Mouse (Mus musculus): Measurements from ENCODE around the gene Lad1. TPM values are rescaled to one million over a fixed set of nuclear protein-coding genes. Genes with fewer than 3 reads are reported as not detected.
A peak's percentile ranks its signal among the peaks of the same experiment; 100 is the strongest.

Lad1 gene
- total RNA-seq, 4 experiments from 2014 or later, result not detected

DNA sequence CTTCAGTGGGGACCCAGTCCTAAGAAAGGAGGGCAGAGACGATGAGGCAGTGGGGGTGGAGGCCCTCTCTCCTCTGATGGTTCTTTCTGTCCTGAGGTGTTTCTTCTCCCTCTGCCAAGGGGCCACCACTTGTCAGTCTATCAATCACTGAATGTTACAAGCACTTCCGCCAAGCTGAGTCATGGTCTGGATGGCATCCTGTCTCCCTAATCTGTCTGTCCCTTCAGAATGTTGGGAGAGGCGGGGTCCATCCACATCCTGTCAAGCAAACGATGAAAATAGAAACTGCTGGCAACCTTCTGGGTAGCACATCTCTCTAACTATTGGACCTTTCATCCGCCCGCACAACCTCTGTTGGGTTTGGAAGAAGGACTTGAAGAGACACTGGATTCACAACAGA is 26.1 kb downstream of the Lad1 start:
- no peak for DNase-seq (ENCODE audit: low spot score in 2 of 2)

DNA sequence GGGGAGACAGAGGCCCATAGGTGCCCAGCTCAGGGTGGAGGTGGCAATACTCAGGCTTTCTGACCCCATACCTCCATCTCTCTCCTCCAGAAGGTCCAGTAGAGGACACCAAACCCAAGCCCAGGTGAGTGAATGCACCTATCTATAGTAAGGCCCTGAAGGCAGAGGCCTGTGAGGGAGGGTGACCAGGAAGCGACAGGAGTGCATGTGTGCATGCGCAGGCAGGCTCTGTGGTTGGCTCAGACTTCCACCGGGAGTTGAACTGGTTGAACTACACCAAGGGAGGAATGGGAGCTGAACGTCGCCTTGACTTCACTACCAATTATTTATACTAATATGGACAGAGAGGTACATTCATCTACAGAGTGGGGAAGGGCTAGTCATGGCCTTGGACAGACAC is 28.2 kb downstream of the Lad1 start:
- no peak for DNase-seq (ENCODE audit: low spot score in 2 of 2)

DNA sequence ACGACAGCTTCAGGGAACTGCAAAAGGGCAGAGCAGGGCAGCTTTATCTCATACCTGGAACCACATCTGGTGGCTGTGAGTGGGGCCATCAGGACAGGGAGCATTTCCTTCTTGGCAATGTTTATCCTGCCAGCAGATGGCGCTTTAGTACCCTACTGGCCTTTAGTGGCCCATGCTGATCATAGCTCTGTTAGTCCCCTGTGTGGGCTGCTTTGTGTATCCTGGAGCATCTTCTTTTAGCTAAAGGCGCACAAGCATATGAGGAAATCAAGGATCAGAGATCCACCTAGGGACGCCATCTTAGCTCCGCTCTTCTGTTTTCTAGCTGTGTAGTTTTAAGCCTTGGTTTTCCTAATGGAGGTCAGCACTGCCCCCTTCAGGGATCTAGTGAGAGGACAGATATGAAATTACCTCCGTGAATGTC is 28.8 kb downstream of the Lad1 start:
- DNase-seq (ENCODE audit: low spot score in 2 of 2), result no peak

DNA sequence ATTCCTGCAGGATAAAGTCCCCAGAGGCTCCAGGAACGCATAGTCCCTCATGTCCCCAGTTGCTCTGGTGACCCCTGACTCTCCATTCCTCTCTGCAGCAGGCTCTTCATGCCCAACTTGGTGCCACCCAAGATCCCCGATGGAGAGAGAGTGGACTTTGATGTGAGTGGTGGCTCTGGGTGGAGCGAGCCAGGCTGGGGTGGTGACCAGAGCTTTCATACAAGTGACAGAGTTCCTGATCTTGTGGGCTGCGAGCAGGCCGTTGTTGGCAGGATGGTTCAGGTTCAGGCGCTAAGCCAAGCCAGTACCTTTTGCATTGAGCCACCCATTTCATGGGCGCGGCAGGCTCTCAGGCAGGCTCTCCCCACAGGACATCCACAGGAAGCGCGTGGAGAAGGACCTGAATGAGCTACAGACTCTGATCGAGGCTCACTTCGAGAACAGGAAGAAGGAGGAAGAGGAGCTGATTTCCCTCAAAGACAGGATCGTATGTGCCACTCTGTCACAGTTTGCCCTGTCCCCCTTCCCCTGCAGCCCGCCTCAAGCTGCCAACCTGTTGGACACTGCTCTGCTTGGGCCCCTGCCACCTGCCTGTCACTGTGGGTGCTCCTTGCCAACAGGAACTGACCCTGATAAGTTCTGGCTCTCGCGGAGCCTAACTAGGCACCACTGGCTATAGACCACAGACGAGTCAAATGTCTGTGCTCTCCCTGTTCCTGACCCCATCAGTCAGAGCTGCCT is 29.4 kb downstream of the Lad1 start:
- no peak for DNase-seq (ENCODE audit: low spot score in 2 of 2)

DNA sequence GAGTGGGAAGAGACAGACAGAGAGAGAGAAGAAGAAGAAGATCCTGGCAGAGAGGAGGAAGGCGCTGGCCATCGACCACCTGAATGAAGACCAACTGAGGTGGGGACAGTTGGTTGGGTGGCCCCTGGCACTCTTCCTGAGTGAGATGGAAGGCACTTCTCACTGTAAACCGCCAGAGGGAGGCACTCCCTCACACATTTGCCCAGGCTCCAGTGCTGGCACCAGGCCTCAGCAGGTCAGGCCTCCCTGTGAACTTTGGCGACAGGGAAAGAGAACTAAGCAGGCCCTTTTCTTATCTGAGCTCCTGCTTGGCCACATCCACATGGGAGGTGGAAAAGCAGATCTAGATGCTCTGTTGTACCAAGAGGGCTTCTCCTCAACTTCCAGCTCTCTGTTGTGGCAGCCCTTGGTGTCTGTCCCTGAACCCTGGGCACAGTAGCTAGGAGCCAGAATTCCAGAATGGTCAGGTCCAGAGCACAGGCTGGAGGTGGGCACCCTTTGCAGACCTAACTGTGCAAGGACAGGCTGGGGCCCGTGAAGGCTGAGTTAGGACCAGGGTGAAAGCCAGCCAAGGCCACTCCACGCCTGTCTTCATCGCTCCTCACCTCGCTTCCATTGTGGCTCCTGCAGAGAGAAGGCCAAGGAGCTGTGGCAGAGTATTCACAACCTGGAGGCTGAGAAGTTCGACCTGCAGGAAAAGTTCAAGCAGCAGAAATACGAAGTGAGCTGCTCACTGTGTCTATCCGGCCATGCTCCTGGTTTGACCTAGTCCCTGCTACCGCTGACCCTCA is 32.5 kb downstream of the Lad1 start:
- DNase-seq (ENCODE audit: low spot score in 2 of 2), result peak in 1 of 2 experiments; percentile 14

DNA sequence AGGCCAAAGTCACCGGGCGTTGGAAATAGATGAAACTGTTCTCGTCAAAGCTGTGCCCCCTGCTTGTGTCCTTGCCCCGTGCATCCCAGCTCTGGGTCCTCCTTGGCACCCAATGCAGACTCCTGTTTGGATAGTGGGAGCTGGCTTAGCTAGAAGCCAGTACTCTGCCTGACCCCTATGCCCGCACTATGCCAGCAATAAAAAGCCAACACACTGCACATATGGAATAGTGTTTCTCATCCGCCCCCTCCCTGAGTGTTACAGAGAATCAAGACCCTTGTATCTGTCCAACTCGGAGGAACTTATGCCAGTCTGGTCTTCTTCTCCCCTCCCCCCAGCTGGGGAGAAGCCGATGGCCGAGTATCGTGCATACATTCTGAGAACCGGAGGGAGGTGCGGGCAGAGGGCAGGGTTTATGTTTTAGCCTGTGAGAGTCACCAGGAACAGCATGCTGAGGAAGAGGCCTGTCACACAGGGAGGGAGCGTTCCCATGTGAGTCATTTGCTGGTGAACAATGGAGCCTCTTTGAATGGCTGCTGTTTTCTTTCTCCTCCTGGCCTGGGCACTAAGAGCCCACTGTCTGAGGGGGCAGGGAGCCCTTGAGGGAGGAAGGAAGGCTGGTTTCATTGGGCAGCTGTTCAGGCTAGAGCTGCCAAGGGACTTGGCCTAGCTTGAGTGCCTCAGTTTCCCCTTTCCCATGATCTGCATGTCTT is 33.8 kb downstream of the Lad1 start:
- DNase-seq (ENCODE audit: low spot score in 2 of 2), result no peak

DNA sequence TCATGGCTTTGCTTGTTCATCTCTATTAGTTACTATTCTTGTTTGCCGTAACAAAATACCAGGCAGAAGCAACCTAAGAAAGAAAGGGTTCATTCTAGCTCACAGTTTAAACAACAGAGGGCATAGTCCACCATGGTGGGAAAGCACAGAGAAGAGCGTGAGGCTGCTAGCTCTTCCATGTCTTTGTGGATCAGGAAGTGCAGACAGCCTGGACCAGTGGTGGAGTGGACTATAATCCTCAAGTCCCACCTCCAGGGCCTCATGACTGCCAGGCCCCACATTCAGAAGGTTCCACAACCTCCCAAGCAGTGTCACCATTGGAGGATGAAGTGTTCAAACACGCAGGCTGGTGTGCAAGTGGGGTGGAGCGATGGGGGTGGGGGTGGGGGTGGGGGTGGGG is 34.8 kb downstream of the Lad1 start:
- no peak for DNase-seq (ENCODE audit: low spot score in 2 of 2)

DNA sequence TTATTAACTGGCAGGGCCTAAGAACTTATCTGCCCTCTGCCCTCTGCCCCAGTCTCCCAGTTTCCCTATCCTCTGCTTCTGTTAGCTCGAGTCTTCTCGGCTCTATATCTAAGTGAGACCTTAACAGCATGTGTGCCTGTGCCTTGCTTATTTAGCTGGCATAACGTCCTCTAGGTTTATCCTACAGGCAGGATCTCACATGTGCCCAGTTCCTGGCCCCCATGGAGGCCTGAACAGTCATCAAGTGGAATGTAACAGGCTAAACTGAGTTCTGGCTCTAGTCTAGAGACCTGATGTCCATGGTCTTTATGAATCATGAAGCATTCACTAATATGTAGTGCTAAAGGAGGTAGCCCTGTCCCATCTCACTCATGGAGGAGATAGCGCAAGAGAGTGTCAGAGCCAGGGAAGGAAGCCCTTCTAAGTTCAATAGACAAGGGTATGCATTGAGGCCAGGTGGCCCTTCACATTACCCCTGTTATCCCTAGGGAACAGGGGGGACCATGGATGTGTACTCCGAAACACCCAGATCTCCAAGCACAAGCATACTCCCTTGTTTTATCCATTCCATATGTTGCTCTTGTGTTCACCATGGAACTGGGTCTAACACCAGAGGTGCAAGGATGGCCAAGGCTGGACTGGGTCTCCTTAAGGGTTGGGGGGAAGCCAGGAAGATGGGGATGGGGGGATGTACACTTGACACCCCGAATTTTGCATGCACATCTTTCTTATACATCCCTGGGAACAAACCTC is 36.4 kb downstream of the Lad1 start:
- no peak for DNase-seq (ENCODE audit: low spot score in 2 of 2)

DNA sequence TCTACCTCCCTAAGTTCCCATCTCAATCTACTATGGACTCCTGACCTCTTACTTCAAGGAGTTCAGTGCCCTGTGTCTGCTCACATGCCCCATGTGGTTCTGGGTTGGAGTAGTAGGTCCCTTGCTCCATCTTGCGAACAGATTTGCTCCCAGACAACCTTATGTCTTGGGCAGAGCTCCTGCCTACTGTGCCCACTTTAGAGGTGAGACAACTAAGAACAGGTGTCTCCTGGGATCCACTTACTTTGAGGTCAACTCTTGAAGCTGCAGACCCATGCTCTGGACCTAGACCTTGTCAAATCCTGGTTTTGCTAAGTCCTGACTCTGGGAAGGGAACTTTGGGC is 36.9 kb downstream of the Lad1 start:
- no peak for DNase-seq (ENCODE audit: low spot score in 2 of 2)

DNA sequence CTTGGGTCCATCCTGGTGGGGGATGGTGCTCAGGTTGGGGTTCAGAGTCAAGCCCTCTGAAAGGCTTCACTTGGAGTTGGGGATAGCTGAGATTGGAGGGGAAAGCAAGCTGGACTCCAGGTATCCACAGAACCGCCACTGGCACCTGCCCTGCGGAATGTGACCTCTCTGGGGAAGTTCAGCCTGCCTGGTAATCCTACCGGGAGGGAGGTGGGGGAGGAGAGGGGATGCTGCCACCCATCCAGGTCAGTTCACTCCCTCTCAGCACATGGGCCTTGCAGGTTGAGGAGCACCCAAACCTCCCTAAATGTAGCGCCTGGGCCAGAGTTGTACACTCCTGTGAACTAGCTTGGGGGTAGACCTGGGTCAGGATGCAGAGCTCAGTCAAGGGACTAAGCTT is 37.7 kb downstream of the Lad1 start:
- no peak for DNase-seq (ENCODE audit: low spot score in 2 of 2)

DNA sequence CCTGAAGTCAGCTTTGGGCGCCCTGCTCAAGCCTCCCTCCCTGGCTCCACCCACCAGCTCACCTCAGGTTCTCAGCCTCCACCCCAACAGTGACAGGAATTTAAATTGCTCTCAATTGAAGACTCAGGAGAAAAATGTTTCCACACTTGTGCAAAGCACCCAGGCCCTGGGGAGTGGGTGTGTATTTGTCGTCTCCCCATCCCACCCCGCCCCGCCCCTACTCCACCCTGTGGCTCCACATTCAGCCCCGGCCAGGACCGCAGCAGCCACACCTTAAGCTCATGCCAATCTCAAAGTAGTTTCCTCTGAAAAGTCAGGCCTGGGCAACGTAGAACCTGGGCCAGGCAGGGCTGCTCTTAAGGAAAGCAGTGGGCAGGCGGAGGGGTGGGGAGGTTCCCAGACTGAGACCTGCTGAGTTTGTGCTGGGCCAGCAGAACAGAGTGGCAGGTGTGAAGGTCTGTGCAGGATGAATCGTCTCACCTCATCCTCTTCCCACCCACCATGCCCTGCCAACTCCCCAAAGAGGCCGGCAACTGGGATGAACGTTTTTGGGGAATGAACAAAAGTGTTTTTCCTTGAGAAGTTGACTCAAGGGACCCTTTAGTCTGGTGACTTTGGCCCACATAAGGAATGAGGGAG is 38.9 kb downstream of the Lad1 start:
- DNase-seq (ENCODE audit: low spot score in 2 of 2), result no peak

DNA sequence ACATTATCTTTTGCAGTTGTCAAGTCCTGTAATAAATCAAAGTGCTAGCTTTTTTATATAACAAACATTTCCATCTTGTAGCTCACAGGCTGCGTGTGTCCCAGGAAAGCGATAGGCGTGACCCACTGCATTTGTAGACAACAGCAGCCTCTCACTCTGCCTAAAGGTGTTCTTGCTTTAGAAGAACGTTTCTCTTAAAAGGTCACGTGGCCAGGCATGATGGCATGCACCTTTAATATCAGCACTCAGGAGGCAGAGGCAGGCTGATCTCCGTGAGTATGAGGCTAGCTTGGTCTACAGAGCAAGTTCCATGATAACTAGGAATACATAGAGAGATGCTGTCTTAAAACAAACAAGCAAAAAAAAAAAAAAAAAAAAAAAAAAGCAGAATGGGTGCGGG is 40.1 kb downstream of the Lad1 start:
- DNase-seq (ENCODE audit: low spot score in 2 of 2), result no peak

DNA sequence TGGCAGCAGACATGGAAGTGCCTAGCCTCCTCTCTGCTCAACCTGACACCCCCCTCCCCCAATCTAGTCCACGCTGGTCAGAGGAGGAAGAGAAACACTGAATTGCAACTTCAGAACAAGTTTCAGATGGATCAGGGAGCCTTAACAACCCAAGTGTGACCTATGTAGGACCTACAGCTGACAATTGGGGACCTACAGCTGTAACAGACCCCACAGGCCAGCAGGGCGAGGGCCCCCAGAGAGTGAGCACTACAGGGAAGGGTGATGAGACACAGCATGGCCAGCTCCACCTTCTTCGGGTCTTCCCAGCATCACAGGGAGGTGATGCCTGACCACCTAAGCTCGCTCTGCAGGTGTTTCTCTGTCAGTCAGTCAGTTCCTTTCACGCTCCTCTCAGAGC is 42.7 kb downstream of the Lad1 start:
- no peak for DNase-seq (ENCODE audit: low spot score in 2 of 2)

DNA sequence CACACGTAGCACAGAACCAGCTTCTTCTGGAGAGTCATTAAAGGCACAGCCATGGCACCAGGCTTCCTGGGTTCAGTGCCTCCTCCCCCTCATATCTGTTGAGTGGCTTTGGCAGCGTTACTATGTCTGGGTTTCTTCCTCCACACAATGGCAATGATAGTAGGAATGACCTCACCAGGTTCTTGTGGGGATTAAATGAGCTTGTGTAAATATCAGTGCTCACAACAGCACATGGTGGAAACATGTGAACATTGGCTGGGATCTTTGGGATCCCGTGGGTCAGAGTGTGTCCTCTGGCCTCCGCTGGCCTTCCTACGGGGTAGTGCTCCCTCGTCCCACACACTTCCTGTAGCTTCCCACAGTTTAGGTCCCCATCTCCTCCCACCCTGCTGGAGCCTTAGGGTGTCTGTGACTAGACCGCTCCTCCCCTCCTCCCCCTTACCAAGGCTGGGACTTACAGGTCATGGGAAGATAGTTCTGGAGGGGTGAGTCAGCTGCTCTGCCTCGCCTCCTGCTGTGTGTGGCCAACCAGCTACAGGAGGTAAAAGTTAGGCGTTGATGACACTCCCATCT is 43.7 kb downstream of the Lad1 start:
- DNase-seq (ENCODE audit: low spot score in 2 of 2), result no peak

DNA sequence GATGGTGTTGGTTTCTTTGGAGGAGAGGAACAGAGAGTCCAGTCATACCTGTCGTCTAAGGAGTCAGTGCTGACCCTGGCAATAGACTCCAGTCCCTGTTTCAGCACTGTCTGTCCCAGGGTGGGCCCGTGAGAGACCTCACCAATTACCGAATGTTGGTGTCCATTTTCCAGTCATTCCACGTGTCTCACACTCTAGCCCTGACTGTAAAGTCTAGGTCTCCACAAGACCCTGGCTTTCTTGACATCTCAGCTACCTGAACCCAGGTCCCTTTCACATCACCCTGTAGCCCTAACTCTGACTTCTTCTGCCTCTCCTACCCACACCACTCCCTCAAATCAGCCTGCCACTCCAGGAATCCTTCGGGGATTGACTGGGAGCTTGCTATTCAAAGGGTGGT is 44.2 kb downstream of the Lad1 start:
- no peak for DNase-seq (ENCODE audit: low spot score in 2 of 2)

DNA sequence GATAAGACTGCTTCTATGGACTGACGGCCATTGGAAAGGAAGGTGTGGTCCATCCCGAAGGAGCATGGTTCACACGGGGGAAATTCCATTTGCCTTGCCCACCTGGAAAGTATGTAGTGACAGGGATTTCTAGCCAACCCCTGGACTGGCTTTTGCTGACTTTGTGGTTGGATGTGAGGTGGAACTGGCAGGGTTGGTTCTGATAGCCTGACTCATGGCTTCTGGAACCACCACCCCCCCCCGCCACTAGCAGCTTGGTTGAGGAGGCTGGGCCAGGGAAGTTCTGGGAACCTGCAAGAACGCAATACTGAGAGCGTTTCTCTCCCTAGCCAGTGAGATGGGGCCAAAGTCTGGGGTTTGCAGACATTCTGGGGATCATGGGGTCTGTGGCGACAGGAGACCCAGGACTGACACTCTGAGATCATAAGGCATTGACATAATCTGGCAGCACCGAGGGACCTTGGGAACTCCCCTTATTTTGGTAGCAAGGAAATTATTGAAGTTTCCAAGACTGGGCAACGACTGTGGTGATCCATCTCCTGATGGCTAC is 45.5 kb downstream of the Lad1 start:
- no peak for DNase-seq (ENCODE audit: low spot score in 2 of 2)

DNA sequence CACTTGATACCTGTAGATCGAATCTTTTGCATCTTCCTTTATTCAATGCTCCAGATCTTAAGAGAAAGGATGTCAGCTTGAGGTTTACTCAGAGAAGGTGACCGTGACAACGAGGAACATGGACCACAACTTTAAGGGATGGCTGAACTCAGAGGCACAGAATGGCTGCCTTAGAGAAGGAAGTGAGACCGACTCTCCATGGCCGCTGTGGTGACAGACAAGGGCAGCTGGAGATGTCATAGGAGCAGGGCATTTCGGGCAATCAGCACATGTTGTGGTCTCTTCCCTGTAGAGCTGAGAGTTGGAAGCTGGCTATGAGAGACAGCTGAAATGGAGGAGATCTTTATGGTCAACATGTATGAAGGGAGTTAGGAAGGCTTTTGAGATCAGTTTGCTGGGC is 46.4 kb downstream of the Lad1 start:
- DNase-seq (ENCODE audit: low spot score in 2 of 2), result no peak

DNA sequence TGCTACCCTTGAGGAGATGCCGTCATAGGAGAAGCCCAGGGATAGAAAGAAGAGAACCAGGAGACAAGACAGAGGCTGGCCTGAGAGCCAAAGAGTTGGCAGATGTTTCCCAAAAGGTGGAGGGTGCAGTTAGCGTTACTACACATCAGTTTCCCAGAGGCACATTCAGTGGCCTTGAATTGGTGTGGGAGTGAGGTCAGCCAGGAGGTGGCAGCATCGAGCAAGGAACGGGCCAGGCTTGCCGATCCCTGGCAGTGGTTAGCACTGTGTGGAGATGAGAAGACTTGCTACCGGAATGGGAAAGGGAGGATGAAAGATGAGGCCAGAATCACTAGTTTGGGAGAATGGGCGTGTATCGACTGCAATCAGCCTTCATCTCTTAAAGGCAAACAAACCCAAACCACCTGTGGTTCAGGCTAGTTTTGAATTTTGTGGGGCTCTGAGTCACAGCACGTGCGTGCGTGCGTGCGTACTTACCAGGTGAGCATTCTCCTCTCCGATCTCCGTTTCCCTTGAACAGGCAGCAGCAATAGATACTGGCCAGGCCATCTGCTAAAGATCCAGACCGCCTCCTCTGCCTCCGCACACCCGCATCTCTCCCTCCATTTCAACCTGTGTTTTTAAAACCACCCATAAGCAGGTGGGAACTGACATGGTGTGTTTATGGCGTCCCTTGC is 47.3 kb downstream of the Lad1 start:
- DNase-seq (ENCODE audit: low spot score in 2 of 2), result peak; percentile 45 to 61

DNA sequence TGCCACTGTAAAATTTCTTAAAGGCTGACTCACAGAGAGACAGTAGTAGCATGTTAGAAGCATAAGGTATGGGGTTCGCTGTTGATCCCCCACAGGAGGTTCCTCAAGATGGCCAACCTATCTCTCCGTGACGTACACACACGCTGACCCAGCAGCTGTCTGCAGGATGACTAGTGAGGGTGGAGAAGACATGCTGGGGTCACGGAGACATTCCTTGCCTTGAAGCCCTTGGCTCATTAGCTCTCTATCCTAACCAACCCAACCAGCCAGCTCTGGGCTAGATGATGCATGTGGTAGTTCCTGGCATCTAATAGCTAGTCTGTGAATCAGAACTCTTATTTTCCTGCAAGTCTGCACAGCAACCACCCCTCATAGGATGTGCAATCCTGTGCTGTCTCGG is 50.2 kb downstream of the Lad1 start:
- no peak for DNase-seq (ENCODE audit: low spot score in 2 of 2)

DNA sequence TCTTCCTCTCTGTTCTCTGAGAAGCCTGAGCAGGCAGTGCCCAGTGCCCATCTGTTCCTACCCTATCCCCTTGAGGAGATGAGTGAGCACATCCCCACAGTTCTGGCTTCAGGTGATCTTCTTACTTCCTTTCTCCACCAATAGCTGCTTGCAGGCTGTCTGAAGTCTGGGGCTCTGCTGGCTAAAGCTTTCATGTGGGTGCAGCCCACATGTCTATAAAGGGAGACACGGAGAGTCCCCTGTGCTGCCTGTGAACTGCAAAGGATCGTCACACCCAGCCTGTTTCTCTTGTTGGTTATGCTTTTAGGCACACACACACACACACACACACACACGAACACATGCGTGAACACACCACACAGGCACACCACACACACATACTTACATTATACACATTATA is 54.6 kb downstream of the Lad1 start:
- DNase-seq (ENCODE audit: low spot score in 2 of 2), result no peak
